Mouse (Mus musculus): ENCODE data around the gene Gzmf.
"Not testable (repeated sequence)": the region's sequence is repeated elsewhere in the genome, so short reads cannot be mapped to it uniquely, and the experiment has no call there.

The Gzmf gene

GRCm38 (mm10) chr14:56211317-56211716, at the start of gene Gzmf:
Gzmf (minus strand) TSS chr14:56211417.
- in situ Hi-C loops (cut with MboI) = no loop called here

- in situ Hi-C loops (cut with MboI) = no loop called here
Observed at GRCm38 (mm10) chr14:56240409-56240808, 29.2 kb upstream of the Gzmf start.

- in situ Hi-C loops (cut with MboI) = no loop called here
Observed at GRCm38 (mm10) chr14:56234556-56234955, 23.3 kb upstream of the Gzmf start, which contains the start of gene Gzmc. Gzmc (minus strand) TSS chr14:56234656.

- in situ Hi-C loops (cut with MboI) = no loop called here
Observed at GRCm38 (mm10) chr14:56205613-56206012, 5.6 kb downstream of the Gzmf start.

GRCm38 (mm10) chr14:56205021-56205420, 6.2 kb downstream of the Gzmf start:
- in situ Hi-C loops (cut with MboI) = not testable (repeated sequence)

- in situ Hi-C loops (cut with MboI) = no loop called here
Observed at GRCm38 (mm10) chr14:56203975-56204374, 7.2 kb downstream of the Gzmf start.

GRCm38 (mm10) chr14:56186946-56187345, 24.3 kb downstream of the Gzmf start:
- in situ Hi-C loops (cut with MboI) = no loop called here

- in situ Hi-C loops (cut with MboI) = no loop called here
Observed at GRCm38 (mm10) chr14:56186521-56186920, 24.7 kb downstream of the Gzmf start.

GRCm38 (mm10) chr14:56177651-56178050, 33.6 kb downstream of the Gzmf start:
- in situ Hi-C loops (cut with MboI) = not testable (repeated sequence)

- in situ Hi-C loops (cut with MboI) = no loop called here
Observed at GRCm38 (mm10) chr14:56174499-56174898, 36.7 kb downstream of the Gzmf start, which contains the start of gene Gzmn. Gzmn (minus strand) TSS chr14:56174599.

- in situ Hi-C loops (cut with MboI) = no loop called here
Observed at GRCm38 (mm10) chr14:56173396-56173795, 37.8 kb downstream of the Gzmf start.

- in situ Hi-C loops (cut with MboI) = no loop called here
Observed at GRCm38 (mm10) chr14:56172744-56173143, 38.5 kb downstream of the Gzmf start.

- in situ Hi-C loops (cut with MboI) = no loop called here
Observed at GRCm38 (mm10) chr14:56168009-56168408, 43.2 kb downstream of the Gzmf start.

GRCm38 (mm10) chr14:56162109-56162508, 49.1 kb downstream of the Gzmf start:
- in situ Hi-C loops (cut with MboI) = no loop called here

- in situ Hi-C loops (cut with MboI) = not testable (repeated sequence)
Observed at GRCm38 (mm10) chr14:56159479-56159878, 51.7 kb downstream of the Gzmf start, which contains the start of gene Gzmg. Gzmg (minus strand) TSS chr14:56159579.

GRCm38 (mm10) chr14:56155340-56155739, 55.9 kb downstream of the Gzmf start:
- in situ Hi-C loops (cut with MboI) = no loop called here

Measured in mature B cell (primary cell).